Mouse (Mus musculus) ES-E14 (cell line): ENCODE data around the gene Abcb11.

Experiments
- HCFC1 ChIP-seq: IDR thresholded peaks from 2 replicates; pipeline ENCODE4 v1.6.1; 2012; ENCODE audit warnings: low read length, inconsistent platforms, borderline replicate concordance; ENCODE audit not compliant: insufficient read depth
- ZNF384 ChIP-seq: IDR thresholded peaks from 2 replicates; pipeline ENCODE4 v1.6.1; 2012; ENCODE audit warnings: low read depth, low read length, inconsistent platforms

GRCm38 (mm10) chr2:69226876-69227275 lies 115.5 kb downstream of the Abcb11 start:
- no peak for TF ChIP-seq ZNF384
- no peak for TF ChIP-seq HCFC1
